Mouse (Mus musculus): Measurements from ENCODE around the gene Prss36.
"Not testable (repeated sequence)": the region's sequence is repeated elsewhere in the genome, so short reads cannot be mapped to it uniquely, and the experiment has no call there.

Gene Prss36

DNA sequence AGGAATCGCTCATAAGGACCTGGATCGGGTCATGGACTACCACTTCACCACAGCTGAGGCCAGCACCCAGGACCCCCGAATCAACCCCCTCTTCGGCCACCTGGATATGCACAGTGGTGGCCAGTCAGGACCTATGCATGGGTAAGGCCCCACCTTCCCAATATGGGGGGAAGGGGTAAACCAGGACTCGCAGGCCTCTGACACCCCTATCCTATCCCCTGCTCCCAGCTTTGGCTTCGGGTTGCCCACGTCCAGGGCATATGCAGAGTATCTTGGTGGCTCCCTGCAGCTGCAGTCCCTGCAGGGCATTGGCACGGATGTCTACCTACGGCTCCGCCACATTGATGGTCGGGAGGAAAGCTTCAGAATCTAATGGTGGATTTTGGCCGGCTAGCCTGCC lies 38.6 kb downstream of the Prss36 start:
- DNase-seq (ENCODE audit: low read depth in 2 of 2, low spot score in 2 of 2): no peak

DNA sequence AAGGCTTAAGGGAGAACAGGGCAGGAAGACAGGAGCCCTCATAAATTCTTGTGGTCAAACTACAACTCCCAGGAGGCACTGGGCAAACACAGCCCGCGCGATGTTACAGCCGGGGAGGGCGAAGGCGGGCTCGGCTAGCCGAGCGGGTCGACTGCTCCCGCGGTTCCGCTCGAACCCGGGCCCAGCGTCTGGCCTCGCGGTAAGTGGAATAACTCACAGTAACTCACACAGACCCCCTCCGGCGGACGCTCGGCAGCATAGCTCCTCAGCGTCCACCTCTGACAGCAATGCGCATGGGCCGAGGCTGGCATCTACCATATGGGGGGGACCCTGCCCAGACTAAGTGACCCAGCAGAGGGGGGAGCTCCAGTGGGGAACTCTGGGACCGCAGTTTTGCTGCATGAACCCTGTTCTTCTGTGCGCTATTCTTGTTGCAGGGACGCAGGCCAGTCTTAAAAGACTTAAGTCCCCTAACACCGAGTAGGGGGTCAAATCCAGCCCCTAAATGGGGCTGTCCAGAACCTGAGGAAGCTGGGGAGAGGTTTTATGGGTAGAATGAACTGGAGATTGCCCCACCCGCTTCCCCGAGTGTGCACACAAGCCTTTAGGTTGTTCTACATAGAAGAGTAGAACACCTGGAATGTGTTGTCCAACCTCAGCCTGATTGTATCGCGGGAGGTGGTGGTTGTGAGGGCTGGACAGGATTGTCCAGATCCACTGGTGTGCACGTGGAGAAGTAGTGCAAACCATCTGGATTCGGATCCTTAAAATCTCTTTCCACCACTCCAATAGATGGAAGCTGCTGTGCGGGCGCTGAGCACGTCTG lies 42.3 kb downstream of the Prss36 start, which contains the start of gene Bckdk:
TSS of gene Bckdk (plus strand) at position 112 of the 826 bp plus-strand sequence.
- DNase-seq (ENCODE audit: low read depth in 2 of 2, low spot score in 2 of 2): peak; percentile 36 to 53

DNA sequence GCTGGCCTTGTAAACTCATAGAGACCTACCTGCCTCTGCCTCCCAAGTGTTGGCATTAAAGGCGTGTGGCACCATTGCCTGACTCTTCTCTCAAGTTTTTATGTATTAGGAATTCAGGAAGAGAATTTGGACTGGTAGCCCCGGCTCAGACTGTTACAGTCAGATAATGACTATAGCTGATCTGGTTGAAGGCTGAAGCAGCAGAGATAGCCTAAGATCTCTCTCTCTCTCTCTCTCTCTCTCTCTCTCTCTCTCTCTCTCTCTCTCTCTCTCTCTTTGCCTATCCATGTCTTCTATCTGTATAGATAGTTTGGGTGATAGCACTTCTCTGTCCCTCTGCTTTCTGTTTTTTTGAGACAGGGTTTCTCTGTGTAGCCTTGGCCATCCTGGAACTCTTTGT lies 44.8 kb downstream of the Prss36 start:
- DNase-seq (ENCODE audit: low read depth in 2 of 2, low spot score in 2 of 2): no peak

DNA sequence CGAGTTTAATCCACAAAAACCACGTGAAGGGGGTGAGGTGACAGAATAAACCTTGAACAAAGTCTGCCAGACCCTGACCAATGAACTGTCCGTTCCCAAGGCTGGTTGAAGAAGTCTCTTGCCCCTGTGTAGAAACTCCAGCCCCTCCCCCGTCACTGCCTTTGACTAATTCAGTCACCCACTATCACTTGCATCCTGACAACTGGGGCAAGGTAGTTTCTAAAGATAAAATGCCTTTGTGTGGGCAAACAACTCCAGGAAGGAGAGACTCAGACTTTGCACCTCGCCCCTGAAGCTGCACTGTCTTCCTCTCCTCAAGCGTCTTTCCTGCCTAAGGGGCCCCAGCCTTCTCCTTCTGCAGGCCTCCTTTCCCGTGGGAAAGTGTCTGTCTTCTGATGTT lies 46.5 kb downstream of the Prss36 start:
- DNase-seq (ENCODE audit: low read depth in 2 of 2, low spot score in 2 of 2): no peak

DNA sequence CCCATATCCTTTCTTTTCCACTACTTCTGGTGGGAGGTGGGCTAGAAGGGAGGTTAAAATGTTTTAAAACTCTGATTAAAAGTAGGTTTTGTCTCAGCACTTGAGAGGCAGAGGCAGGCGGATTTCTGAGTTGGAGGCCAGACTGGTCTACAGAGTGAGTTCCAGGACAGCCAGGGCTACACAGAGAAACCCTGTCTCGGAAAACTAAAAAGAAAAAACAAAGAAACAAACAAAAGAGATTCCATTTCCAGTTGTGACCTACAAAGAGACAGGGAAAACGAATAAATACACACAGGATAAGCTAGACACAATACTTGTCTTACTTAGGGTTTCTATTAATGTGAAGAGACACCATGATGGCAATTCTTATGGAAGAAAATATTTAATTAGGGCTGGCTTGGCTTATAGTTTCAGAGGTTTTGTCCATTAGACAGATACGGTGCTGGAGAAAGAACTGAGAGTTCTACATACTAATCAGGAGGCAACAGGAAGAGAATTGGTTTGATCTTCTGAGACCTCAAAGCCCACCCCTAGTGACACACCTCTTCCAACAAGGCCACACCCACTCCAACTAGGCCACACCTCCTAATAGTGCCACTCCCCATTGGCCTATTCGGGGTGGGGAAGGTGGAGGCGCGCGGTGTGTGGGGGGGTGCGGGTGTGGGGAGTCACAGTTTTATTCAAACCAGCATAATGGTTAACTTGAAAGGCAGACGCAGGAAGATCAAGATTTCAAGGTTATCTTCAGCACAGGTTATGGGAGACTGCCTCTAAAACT lies 48.2 kb downstream of the Prss36 start:
- DNase-seq (ENCODE audit: low read depth in 2 of 2, low spot score in 2 of 2): peak; percentile 44 to 69

DNA sequence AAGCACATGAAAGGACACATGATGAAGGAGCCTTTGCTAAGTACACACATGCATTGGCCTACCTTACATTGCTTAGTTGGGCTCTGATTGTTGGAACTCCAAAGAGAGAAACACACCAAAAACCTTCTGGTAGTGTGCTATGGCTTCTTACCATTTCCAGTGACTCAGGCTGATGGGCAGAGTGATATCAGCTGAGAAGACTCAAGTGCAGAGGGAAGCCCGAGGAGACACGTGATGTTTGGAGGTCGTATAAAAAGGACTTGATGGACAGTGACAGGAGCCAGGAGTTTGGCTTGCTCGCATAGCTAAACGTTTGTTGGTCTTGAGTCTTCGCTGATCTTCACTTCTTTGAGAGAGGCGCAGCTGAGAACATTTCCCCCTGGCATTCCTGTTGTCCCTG lies 49.0 kb downstream of the Prss36 start:
- no peak for DNase-seq (ENCODE audit: low read depth in 2 of 2, low spot score in 2 of 2)

DNA sequence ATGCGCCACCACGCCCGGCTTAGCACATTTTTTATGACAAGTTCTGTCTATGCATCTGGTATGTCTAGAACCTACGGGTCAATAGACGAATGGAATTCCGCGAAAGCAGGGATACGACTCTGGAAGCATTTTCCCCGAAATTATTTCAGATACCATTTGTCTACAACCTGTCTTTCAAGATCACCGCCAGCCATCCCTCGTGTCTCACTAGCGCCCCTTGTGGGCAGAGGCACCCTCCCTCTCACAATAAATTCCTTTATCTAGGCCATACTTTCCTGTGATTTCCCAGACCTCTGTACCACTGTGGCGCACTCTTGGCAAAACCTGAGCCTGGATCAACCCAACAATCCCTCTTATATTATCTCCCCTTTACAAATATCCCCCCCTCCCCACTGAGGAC lies 50.1 kb downstream of the Prss36 start:
- DNase-seq (ENCODE audit: low read depth in 2 of 2, low spot score in 2 of 2): peak; percentile 66 to 71

DNA sequence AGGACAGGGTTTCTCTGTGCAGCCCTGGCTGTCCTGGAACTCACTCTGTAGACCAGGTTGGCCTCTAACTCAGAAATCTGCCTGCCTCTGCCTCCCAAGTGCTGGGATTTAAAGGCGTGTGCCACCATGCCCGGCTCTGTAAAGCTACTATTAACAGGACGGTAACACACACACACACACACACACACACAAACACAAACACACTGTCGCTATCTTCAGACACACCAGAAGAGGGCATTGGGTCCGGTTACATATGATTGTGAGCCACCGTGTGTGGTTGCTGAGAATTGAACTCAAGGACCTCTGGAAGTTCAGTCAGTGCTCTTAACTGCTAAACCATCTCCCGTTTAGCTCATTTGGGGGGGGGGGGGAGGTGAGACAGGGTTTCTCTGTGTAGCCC lies 50.6 kb downstream of the Prss36 start:
- not testable (repeated sequence) for DNase-seq (ENCODE audit: low read depth in 2 of 2, low spot score in 2 of 2)

DNA sequence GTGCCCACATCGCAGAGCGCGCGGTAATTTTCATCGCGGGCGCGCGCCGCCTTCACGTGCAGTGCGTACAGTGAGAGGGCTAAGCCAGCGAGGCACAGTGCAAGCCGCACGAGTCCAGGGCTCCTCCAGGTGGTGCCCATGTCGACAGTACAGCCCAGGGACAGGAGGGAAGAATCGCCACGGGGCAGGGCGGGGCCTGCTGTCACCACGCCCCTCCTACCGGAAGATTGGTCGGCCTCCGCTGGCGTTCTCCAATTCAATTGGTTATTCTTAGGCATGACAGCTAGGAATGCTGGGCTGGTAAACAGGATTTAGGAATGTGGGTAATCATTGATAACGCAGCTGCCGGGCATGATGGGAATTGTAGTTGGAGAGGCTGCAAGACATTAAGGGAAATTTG lies 51.1 kb downstream of the Prss36 start, which contains the start of the genes Gm21974 and Vkorc1:
TSS of gene Gm21974 (minus strand) at position 13 of the 400 bp plus-strand sequence.
TSS of gene Vkorc1 (minus strand) at position 176 of the 400 bp plus-strand sequence.
- DNase-seq (ENCODE audit: low read depth in 2 of 2, low spot score in 2 of 2): peak; percentile 73 to 81

DNA sequence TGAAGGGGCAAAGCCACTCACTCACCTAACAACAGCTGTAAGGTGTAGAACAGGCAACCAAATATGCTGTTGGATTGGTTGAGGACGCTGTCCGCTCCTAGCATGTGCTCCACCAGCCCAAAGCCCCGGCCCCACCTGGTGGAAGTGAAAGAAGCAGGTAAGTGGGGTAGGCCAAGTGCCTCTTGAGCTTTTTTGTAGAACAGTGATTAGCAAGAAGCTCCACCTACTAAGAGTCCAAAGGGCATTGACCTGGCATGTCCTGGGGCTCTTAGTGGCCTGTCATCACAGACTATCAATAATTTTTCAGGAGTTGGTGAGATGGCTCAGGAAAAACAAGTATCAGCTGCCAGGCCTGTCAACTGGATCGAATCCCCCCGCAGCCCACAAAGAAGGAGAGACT lies 52.0 kb downstream of the Prss36 start:
- no peak for DNase-seq (ENCODE audit: low read depth in 2 of 2, low spot score in 2 of 2)

DNA sequence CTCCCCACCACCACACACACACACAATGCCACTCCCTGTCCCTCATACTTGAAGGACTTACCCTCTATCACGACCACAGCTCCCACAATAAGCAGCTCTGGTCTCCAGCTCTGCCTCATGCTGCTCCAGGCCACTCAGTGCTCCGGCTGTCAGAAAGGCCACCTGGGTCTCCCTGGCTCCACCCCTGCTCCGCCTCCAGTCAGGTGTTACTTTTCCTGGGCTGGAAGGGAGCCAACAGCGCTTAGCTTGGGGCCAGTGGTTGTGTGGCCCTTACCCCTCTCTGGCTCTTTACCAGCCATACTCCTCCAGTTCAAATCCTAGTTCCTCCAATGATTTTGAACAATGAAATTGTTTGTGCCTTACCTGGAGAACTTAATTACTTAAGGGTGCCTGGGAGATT lies 55.7 kb downstream of the Prss36 start, which contains the start of gene Prss53:
TSS of gene Prss53 (minus strand) at position 173 of the 400 bp plus-strand sequence.
- no peak for DNase-seq (ENCODE audit: low read depth in 2 of 2, low spot score in 2 of 2)

DNA sequence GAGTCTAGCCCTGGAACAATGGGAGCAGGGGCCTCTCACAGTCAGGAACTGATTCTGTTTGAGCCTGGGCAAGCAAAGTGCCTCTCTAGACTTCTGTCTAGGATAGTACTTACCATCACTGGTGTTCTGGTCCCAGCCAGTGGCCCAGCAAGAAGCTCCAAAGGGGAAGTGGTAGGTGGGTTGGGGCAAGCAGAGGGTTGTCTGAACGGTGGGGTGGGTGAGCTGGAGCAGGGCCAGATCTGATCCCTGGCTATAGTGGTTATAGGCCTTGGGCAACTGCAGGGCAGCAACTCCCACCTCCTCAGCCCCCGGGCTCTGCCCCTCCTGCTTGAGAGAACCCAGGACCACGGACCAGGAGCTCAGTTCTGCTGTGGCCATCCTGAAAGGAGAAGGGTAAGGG lies 57.7 kb downstream of the Prss36 start:
- no peak for DNase-seq (ENCODE audit: low read depth in 2 of 2, low spot score in 2 of 2)

DNA sequence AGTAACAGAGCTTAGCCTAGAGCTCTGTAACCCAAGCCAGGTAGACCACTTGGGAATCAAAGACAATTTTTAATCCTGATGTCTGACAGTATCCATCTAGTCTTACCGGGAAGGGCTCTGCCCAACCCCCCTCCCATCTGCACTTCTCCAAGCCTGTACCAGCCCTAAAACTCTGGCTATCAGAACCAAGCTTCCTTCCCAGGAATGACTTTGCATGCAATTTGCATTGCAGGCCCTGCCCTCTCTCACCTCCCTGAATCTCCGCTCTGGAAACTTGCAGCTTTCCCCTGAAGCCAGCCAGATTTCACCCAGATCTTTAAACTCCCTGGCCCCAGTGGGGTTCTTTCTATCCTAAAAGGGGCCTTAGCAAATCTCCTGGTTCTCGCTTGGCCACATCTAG lies 58.7 kb downstream of the Prss36 start:
- DNase-seq (ENCODE audit: low read depth in 2 of 2, low spot score in 2 of 2): no peak

DNA sequence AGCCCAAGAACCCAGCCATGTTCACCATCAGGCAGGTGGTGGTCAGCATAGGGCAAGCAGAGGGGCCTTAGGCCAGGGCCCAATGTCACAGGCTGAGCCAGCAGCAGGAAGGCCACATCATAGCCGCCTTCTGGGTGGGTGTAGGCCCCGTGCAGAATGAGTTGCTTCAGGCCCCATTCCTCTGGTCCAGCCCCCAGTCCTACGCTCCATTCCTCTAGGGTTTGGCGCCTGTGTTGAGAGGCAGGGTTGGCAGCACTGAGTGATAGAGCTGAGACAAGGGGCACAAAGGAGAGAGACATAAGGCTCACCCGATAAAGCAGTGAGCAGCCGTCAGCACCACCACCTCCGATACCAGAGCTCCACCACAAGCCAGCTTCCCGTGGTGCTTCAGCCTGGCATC lies 59.3 kb downstream of the Prss36 start:
- DNase-seq (ENCODE audit: low read depth in 2 of 2, low spot score in 2 of 2): no peak

DNA sequence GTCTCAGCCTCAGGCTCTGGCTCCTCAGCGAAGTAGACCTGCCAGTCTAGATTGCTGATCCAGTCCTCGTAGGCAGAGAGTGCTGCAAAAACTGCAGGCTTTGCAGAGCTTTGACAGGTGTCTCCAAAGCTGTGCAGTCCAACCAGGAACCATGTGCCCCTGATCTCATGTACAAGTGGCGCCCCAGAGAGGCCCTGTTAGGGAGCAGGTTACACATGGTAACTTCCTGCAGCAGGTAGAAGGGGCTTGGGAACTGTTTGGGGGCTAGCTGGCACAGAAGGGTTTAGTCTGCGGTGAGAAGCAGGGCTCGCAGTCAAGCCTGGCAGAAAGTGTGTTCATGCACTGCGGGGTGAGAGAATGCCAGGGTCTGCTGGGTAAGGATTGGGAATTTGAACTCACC lies 60.0 kb downstream of the Prss36 start:
- DNase-seq (ENCODE audit: low read depth in 2 of 2, low spot score in 2 of 2): no peak

DNA sequence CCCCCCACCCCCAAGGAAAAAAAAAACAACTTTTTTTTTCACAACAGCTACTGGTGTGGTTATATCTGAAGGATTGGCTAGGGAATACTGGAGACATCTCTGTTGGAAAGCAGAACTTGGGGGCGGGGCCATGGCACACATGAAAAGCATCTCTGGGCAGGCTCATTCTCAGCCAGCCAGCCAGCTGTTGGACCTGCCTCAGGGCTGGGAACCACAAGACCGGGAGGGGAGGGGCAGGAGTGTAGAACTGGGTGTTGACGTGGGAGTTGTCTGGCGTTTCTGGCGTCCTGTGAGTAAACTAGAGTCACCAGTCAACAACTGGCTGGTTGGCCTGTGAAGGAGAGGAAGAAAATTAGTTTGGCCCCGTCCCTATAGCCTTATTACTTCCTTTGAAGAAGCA lies 60.6 kb downstream of the Prss36 start:
- DNase-seq (ENCODE audit: low read depth in 2 of 2, low spot score in 2 of 2): no peak
